Mouse (Mus musculus) embryonic facial prominence, embryonic 13.5 days (tissue): ENCODE measurements at regions not wholly inside any gene's neighbourhood (a gene's known extent, or its start where the extent isn't known, plus 50 kb on each side); places are given as distances from the start of the nearest gene placed in this dataset.

Experiments
- ATAC-seq: fragments of 200-750 bp; cut with Nextera tagmentation; 2 replicates; pipeline ENCODE4 v1.8.0; 2017; ENCODE audit warnings: low read depth; ENCODE audit not compliant: insufficient number of reproducible peaks, insufficient read depth, low FRiP score, low TSS enrichment
- H3K27ac ChIP-seq: fragments of 300-500 bp; sonication (generic); 2 replicates; pipeline ENCODE4 v1.5.1; 2015; ENCODE audit warnings: moderate library complexity, mild to moderate bottlenecking, inconsistent platforms
- H3K27me3 ChIP-seq: fragments of 300-500 bp; sonication (generic); 2 replicates; pipeline ENCODE4 v1.6.1; 2015; ENCODE audit warnings: mild to moderate bottlenecking, inconsistent platforms
- H3K36me3 ChIP-seq: fragments of 300-500 bp; sonication (generic); 2 replicates; pipeline ENCODE4 v1.6.1; 2015; ENCODE audit warnings: mild to moderate bottlenecking, inconsistent platforms
- H3K4me1 ChIP-seq: fragments of 300-500 bp; sonication (generic); 2 replicates; pipeline ENCODE4 v1.6.1; 2015; ENCODE audit warnings: inconsistent platforms
- H3K4me2 ChIP-seq: fragments of 300-500 bp; sonication (generic); 2 replicates; pipeline ENCODE4 v1.6.1; 2015; ENCODE audit warnings: moderate library complexity, mild to moderate bottlenecking, inconsistent platforms
- H3K4me3 ChIP-seq: fragments of 300-500 bp; sonication (generic); 2 replicates; pipeline ENCODE4 v1.5.1; 2015; ENCODE audit warnings: mild to moderate bottlenecking, inconsistent platforms
- H3K9ac ChIP-seq: fragments of 300-500 bp; sonication (generic); 2 replicates; pipeline ENCODE4 v1.6.1; 2015; ENCODE audit warnings: mild to moderate bottlenecking, inconsistent platforms
- H3K9me3 ChIP-seq: fragments of 300-500 bp; sonication (generic); 2 replicates; pipeline ENCODE4 v1.6.1; 2016; ENCODE audit warnings: inconsistent platforms
- WGBS: fragments of 180-500 bp; shearing (Covaris S2); methylation state at CpG from one replicate; pipeline ENCODE4 v1.1.7; 2015; ENCODE audit warnings: mixed read lengths; 5-methylcytosine and 5-hydroxymethylcytosine counted together

DNA sequence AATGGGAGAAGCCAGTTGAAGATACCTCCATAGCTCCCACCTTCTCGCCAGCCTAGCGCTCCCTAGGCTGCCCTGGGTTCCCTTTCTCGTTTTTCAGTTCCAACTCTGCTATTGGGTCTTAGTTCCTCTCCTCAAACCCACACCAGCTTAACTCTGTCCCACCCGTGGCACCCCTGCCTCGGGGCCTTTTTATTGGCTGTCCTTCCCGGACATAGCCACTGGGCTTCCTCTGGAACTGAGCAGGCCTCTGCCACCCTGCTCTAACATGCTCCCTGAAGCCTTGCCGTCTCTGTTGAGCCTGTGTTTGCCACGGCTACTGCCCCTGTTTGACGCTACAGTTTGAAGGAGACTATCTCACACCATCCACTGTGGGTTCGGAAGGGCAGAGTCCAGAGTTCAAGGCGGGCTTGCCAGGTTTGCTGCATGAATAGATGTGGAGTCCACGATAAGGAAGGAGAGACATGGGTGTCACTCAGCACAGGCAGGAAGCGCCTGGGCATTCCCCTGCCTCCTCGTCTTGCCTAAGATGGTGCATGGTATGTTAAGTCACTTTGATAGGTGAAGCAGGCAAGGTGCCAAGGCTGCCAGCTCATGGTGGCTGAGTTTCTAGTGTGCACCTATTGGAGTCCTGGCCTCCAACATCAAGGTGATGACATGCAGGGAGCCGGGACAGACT lies 116.1 kb upstream of the Tmem189 start:
- H3K4me3 ChIP-seq, result no peak overlapping the region

DNA sequence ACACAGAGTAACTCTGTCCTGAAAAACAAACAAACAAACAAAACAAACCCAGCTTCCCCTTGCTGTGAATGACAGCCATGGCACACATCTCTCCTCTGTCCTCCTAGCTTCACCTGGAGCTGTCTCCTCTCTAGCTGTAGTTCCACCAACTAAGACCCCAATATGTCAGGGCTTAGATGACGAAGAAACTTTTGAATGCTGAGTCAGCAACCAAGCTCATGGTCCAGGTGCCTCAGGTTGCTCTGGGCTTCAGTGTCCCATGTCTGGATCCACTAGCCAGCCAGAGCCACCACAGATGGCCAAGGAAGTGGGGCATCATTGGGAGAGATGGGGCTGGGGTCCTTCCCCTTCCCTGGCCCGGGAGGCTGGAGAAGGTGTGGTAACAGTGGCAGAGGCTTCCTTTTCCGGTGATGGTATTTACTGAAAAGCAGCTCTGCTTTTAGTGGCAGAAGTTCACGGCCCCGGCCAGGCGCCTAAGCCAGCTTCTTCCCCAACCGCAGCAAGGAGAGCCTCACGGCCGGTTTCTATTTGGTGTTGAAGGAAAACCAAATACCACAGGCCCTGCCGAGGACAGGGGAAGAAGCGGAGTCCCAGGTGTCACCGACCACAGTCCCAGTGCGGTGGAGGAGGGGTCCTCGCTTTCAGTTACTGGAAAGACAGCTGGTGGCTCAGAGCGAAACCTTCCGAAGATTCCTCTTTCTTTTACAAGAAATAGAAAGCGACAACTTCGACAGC lies 115.0 kb upstream of the Tmem189 start:
- no peaks in the 10 kb centered on the region for H3K36me3 ChIP-seq
- H3K27me3 ChIP-seq, result no peaks in the 10 kb centered on the region
- 57% methylated on average over 18 of the region's 18 CpGs for WGBS
- peak overlapping the region; percentile 44 for H3K9ac ChIP-seq
- no peak overlapping the region for H3K27ac ChIP-seq
- H3K4me2 ChIP-seq, result no peak overlapping the region
- peaks cover 21% of the 10 kb centered on the region for H3K4me1 ChIP-seq
- no peaks in the 10 kb centered on the region for H3K9me3 ChIP-seq
- H3K4me3 ChIP-seq, result no peak overlapping the region
- ATAC-seq, result no peak

More for the DNA sequence above, 116.1 kb upstream of the Tmem189 start:
- Histone ChIP-seq H3K27ac (no peak overlapping the region), H3K4me1 (peaks cover 18% of the 10 kb centered on the region), H3K4me2 (no peak overlapping the region), H3K9ac (no peak overlapping the region), H3K27me3 (no peaks in the 10 kb centered on the region), H3K36me3 (no peaks in the 10 kb centered on the region), H3K9me3 (no peaks in the 10 kb centered on the region)
- ATAC-seq, result no peak
- 76% methylated on average over 15 of the region's 15 CpGs for whole genome bisulfite sequencing

GRCm38 (mm10) chr2:167802494-167802893 lies 112.9 kb upstream of the Tmem189 start:
- Histone ChIP-seq H3K4me3 (no peak overlapping the region), H3K9me3 (no peaks in the 10 kb centered on the region), H3K27ac (no peak overlapping the region), H3K36me3 (no peaks in the 10 kb centered on the region), H3K27me3 (no peaks in the 10 kb centered on the region), H3K4me2 (no peak overlapping the region), H3K4me1 (peaks cover 28% of the 10 kb centered on the region), H3K9ac (no peak overlapping the region)
- no peak for ATAC-seq
- WGBS, result 70% methylated on average over 9 of the region's 9 CpGs

DNA sequence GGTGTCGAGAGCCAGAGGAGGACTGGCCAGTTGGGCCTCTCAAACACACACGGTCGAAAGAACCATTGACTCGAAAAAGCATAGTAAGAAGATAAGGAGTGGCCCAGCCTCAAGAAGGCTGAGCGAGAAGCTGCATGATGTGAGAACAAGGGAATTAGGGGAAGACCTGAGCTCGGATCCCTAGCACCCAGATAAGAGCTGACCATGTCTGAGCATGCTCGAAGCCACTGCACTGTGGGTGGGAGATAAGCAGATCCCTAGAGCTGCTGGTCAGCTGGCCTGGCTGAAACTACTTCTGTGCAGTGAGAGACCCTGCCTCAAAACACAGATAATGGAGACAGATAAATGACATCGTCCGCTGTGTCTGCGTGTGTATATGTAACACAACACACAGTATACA lies 111.8 kb upstream of the Tmem189 start:
- 88% methylated on average over 10 of the region's 10 CpGs for WGBS

DNA sequence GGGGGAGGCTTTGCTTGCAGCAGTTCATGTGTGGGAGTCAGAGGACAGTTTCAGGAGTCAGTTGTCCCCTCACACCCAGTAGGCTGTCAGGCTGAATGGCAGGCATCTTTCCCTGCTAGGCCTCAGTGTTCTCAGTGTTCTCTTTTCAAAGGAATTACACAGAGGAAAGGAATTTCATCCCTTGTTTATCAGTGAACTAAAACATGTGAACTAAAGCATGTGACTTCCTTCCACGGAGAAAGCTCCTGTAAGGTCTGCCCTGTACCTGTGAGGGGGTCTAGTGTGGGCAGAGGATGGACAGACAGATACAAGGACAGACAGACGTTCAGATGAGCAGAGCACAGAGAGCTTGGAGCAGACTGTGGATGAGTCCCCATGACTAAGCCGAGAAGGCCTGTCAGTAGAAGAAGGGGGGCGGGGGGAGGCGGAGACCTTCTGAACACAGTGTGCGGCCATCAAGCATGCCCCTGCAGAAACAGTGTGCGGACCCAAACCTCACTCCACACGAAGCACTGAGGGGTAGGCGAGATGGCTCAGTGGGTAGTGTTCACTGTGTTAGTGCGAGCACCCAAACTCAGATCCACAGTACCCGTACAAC lies 111.1 kb upstream of the Tmem189 start:
- no peak overlapping the region for H3K4me3 ChIP-seq
- no peak overlapping the region for H3K4me2 ChIP-seq
- H3K27me3 ChIP-seq, result no peaks in the 10 kb centered on the region
- peak overlapping the region; percentile 33; the same call in 1 of the 2 replicates for H3K27ac ChIP-seq
- ATAC-seq, result no peak
- no peaks in the 10 kb centered on the region for H3K9me3 ChIP-seq
- peaks cover 27% of the 10 kb centered on the region for H3K4me1 ChIP-seq
- H3K36me3 ChIP-seq, result no peaks in the 10 kb centered on the region
- WGBS, result 67% methylated on average over 11 of the region's 11 CpGs
- no peak overlapping the region for H3K9ac ChIP-seq

More for the DNA sequence above, 111.8 kb upstream of the Tmem189 start:
- Histone ChIP-seq H3K9me3 (no peaks in the 10 kb centered on the region), H3K4me1 (peaks cover 28% of the 10 kb centered on the region), H3K4me2 (no peak overlapping the region), H3K9ac (no peak overlapping the region), H3K36me3 (no peaks in the 10 kb centered on the region), H3K4me3 (no peak overlapping the region), H3K27me3 (no peaks in the 10 kb centered on the region), H3K27ac (0 out of 2 replicates have a peak overlapping the region, but pooled peaks have one; percentile 33)
- no peak for ATAC-seq

- Histone ChIP-seq H3K27ac (no peak overlapping the region), H3K36me3 (no peaks in the 10 kb centered on the region), H3K27me3 (no peaks in the 10 kb centered on the region), H3K4me3 (no peak overlapping the region), H3K4me1 (peaks cover 18% of the 10 kb centered on the region), H3K9me3 (no peaks in the 10 kb centered on the region), H3K4me2 (no peak overlapping the region), H3K9ac (no peak overlapping the region)
- no peak for ATAC-seq
- 89% methylated on average over 5 of the region's 5 CpGs for WGBS
Measured at GRCm38 (mm10) chr2:167799629-167800387, 110.2 kb upstream of the Tmem189 start.

DNA sequence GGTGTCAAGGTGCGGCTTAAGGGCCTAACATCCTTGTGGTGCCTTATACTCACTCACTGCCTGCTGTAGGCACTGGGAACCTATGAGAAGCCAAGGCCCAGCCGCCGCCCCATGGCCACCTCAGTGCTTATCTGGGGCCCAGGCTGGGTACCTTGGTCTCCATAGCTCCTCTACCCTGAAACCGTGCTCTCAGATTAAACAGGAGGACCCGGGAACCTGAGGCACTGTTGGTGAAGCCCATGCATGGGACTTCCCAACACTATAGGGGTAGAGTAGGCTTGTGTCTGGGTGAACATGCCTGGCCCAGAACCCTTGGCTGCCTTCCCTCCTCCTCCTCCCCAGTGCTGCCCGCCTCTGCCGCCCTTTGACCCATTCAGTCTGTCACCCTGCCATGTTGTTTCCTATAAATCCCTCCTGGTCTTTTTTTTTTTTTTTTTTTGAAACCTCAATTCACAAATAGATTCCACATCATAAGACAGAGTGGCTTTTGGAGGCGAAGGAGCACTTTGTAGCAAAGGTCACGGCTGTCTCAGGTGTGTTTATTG lies 109.4 kb upstream of the Tmem189 start:
- WGBS, result 86% methylated on average over 9 of the region's 9 CpGs
- ATAC-seq, result no peak
- no peak overlapping the region for H3K9ac ChIP-seq

GRCm38 (mm10) chr2:167798076-167798782 lies 108.6 kb upstream of the Tmem189 start:
- H3K4me3 ChIP-seq, result no peak overlapping the region
- 0 out of 2 replicates have a peak overlapping the region, but pooled peaks have one; percentile 27 for H3K9ac ChIP-seq
- H3K27me3 ChIP-seq, result no peaks in the 10 kb centered on the region
- no peak for ATAC-seq
- no peaks in the 10 kb centered on the region for H3K9me3 ChIP-seq
- peaks cover 14% of the 10 kb centered on the region for H3K4me1 ChIP-seq
- H3K36me3 ChIP-seq, result no peaks in the 10 kb centered on the region
- no peak overlapping the region for H3K4me2 ChIP-seq
- 80% methylated on average over 11 of the region's 11 CpGs for WGBS
- no peak overlapping the region for H3K27ac ChIP-seq

More for the DNA sequence above, 109.4 kb upstream of the Tmem189 start:
- Histone ChIP-seq H3K27ac (no peak overlapping the region), H3K4me3 (no peak overlapping the region), H3K4me1 (peaks cover 14% of the 10 kb centered on the region), H3K36me3 (no peaks in the 10 kb centered on the region), H3K9me3 (no peaks in the 10 kb centered on the region), H3K4me2 (no peak overlapping the region), H3K27me3 (no peaks in the 10 kb centered on the region)

DNA sequence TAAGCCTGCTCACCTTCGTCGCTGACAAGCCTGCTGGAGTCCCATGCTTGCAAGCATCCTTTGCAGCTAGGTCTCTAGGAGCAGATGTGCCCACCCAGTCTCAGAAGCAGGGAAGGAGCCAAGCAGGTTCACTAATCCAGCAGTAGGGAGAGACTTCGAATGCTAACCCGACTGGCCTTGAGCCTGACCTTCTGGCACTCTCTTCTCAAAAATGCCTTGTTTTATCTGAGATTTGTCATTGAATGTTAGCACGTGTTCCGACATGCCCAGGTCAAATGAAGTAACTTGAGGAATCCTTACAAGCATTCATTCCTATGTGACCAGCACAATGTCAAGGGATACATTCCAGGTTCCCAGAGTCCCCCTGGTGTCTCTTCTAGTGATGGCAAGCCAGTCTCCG lies 105.9 kb upstream of the Tmem189 start:
- no peaks in the 10 kb centered on the region for H3K27me3 ChIP-seq
- ATAC-seq, result no peak
- H3K4me2 ChIP-seq, result no peak overlapping the region
- no peaks in the 10 kb centered on the region for H3K36me3 ChIP-seq
- 85% methylated on average over 7 of the region's 7 CpGs for WGBS
- H3K9ac ChIP-seq, result no peak overlapping the region
- H3K4me3 ChIP-seq, result no peak overlapping the region
- no peaks in the 10 kb centered on the region for H3K9me3 ChIP-seq
- H3K4me1 ChIP-seq, result peaks cover 10% of the 10 kb centered on the region
- H3K27ac ChIP-seq, result no peak overlapping the region

DNA sequence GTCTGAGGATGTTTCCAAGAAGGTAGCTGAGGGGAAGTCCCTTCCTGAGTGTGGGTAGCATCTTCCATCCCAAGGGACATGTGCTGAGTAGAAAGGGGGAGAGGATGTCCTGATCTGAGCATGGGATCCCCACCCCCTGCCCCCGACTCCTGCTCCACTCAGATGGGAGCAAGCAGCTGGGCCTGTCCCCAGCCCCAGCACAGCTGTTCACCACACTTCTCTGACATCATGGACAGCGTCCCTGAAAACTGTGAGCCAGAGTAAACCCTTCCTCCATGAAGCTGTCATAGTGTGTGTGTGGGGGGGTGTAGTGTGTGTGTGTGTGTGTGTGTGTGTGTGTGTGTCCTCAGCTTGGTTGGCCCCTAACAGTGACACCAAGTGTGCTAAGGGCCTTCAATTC lies 104.3 kb upstream of the Tmem189 start:
- no peak for ATAC-seq
- Histone ChIP-seq H3K4me3 (no peak overlapping the region), H3K4me2 (no peak overlapping the region), H3K36me3 (no peaks in the 10 kb centered on the region), H3K27me3 (no peaks in the 10 kb centered on the region), H3K9me3 (no peaks in the 10 kb centered on the region), H3K27ac (no peak overlapping the region), H3K9ac (no peak overlapping the region), H3K4me1 (peaks cover 9% of the 10 kb centered on the region; the same call in 1 of the 2 replicates)
- 85% methylated on average over 2 of the region's 2 CpGs for WGBS

GRCm38 (mm10) chr2:167792753-167793152 lies 103.1 kb upstream of the Tmem189 start:
- no peak for ATAC-seq
- 64% methylated on average over 3 of the region's 3 CpGs for WGBS
- H3K9ac ChIP-seq, result no peak overlapping the region
- H3K27me3 ChIP-seq, result no peaks in the 10 kb centered on the region
- no peak overlapping the region for H3K4me3 ChIP-seq
- no peak overlapping the region for H3K4me2 ChIP-seq
- no peak overlapping the region for H3K27ac ChIP-seq
- peaks cover 4% of the 10 kb centered on the region; the same call in 1 of the 2 replicates for H3K4me1 ChIP-seq
- H3K36me3 ChIP-seq, result no peaks in the 10 kb centered on the region
- H3K9me3 ChIP-seq, result no peaks in the 10 kb centered on the region
